Mouse (Mus musculus): ENCODE results near the gene Dusp2.

- TF ChIP-seq USF1 (IDR thresholded peaks at IDR 0.05; ENCODE audit: low read depth) = no peak
- TF ChIP-seq CEBPB (IDR thresholded peaks at IDR 0.05; ENCODE audit: low read depth) = no peak
- no peak for TF ChIP-seq CTCF (IDR thresholded peaks at IDR 0.05; ENCODE audit: control insufficient read depth, insufficient read depth, insufficient read length)
- TF ChIP-seq MYOD1 (IDR thresholded peaks at IDR 0.05; ENCODE audit: control insufficient read depth, insufficient read length, low read depth) = no peak
- no peak for TF ChIP-seq MAX (IDR thresholded peaks at IDR 0.05)
- no peak for TF ChIP-seq MYOG (IDR thresholded peaks at IDR 0.05; ENCODE audit: control insufficient read depth, extremely low read depth, insufficient read length)
- TF ChIP-seq FOSL1 (IDR thresholded peaks at IDR 0.05; ENCODE audit: insufficient read depth, low read length, poor library complexity, severe bottlenecking) = no peak
Observed at GRCm38 (mm10) chr2:127311193-127311592, 24.8 kb upstream of the Dusp2 start.

All from C2C12 (cell line).